Mouse (Mus musculus): Measurements from ENCODE around the gene Rnase1. TPM values are rescaled to one million over a fixed set of nuclear protein-coding genes. Genes with fewer than 3 reads are reported as not detected.

The Rnase1 gene
- total RNA-seq, 1 experiment, result not detected

DNA sequence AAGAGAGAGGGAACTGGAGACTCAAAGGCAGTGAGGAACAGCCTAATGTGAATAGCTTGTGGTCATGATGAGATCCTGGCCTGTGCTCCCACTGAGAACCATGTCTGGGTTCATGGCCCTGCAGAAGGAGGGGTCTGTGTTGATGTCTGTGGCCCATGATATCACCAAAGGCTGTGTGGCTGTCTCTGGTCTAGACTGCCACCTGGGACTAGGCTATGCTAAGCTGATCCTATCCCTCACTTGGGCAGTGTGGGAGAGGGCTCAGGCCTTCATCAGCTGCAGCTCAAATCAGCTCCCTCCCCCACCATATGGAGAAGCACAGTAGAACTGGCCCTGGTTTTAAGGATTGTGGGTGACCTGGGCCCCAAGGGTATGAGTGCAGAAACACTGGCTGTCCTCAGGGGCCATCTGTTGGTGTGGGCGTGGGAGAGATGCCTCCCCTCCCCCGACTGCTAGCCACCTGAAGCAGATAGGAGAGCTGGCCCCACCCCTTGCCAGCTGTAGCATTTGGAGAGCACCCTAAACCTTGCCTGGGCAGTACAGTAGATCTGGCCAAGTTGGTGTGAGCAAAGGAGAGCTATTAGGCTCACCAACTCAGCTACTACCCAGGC, 18.8 kb downstream of the Rnase1 start:
- in situ Hi-C loops (cut with MboI; ENCODE audit: low sequenced_read_pairs in 2 of 2, unreplicated experiment in 2 of 2), result no loop called here
- Histone ChIP-seq H3K4me1 (ENCODE audit: control insufficient read depth in 2 of 2, insufficient read depth in 2 of 2, low read length in 2 of 2, poor library complexity in 1 of 2) (peaks cover 0 to 8% of the 10 kb centered on the region in 2 experiments; a peak in 1 of 4 replicates), H3K27ac (ENCODE audit: insufficient read depth, low read depth, low read length, poor library complexity, severe bottlenecking) (no peak overlapping the region), H3K4me3 (ENCODE audit: insufficient read depth in 1 of 2, low read depth in 1 of 2, low read length in 2 of 2, poor library complexity in 1 of 2, severe bottlenecking in 1 of 2) (no peak overlapping the region), H3K36me3 (ENCODE audit: control insufficient read depth, insufficient read depth, low read length, poor library complexity, severe bottlenecking) (no peaks in the 10 kb centered on the region), H3K9me3 (ENCODE audit: control insufficient read depth, insufficient read depth, low read depth, low read length) (no peaks in the 10 kb centered on the region), H3K9ac (ENCODE audit: insufficient read depth, low read depth, low read length, poor library complexity, severe bottlenecking) (no peak overlapping the region)
- no peak for DNase-seq (ENCODE audit: low read depth, low spot score)
- TF ChIP-seq CHD2 (IDR thresholded peaks at IDR 0.05; ENCODE audit: low read depth, low read length) (no peak), MAFK (IDR thresholded peaks at IDR 0.05; ENCODE audit: insufficient read depth, low read depth, low read length) (no peak), ZC3H11A (IDR thresholded peaks at IDR 0.05; ENCODE audit: borderline replicate concordance, low read depth, low read length) (no peak), ZNF384 (IDR thresholded peaks at IDR 0.05; ENCODE audit: low read depth, low read length) (no peak), HCFC1 (IDR thresholded peaks at IDR 0.05; ENCODE audit: borderline replicate concordance, insufficient read depth, low read length) (no peak)

DNA sequence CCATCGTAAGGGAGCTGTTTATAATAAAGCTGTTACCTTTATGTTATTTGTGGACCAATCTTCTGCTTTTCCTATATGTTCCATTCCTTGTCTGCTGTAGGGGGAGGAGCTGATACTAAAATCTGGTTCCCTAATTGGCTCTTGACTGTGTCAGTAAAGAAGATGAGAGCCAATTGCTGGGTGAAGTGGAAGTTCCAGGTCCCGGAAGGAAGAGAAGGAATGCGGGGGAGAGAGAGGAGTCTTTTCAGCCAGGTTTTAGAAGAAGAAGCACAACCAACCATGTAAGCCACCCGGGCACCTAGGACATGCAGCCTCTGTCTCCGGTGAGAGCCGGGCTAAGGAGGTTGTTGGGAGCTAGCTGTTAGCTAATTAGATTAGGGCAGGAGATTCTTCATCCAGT, 20.9 kb downstream of the Rnase1 start:
- Histone ChIP-seq H3K27ac (ENCODE audit: insufficient read depth, low read depth, low read length, poor library complexity, severe bottlenecking) (no peak overlapping the region), H3K9me3 (ENCODE audit: control insufficient read depth, insufficient read depth, low read depth, low read length) (no peaks in the 10 kb centered on the region), H3K4me1 (ENCODE audit: control insufficient read depth in 2 of 2, insufficient read depth in 2 of 2, low read length in 2 of 2, poor library complexity in 1 of 2) (peaks cover 0 to 4% of the 10 kb centered on the region in 2 experiments; a peak in 1 of 4 replicates), H3K4me3 (ENCODE audit: insufficient read depth in 1 of 2, low read depth in 1 of 2, low read length in 2 of 2, poor library complexity in 1 of 2, severe bottlenecking in 1 of 2) (no peak overlapping the region), H3K36me3 (ENCODE audit: control insufficient read depth, insufficient read depth, low read length, poor library complexity, severe bottlenecking) (no peaks in the 10 kb centered on the region), H3K9ac (ENCODE audit: insufficient read depth, low read depth, low read length, poor library complexity, severe bottlenecking) (no peak overlapping the region)
- DNase-seq (ENCODE audit: low read depth, low spot score), result no peak
- no peak for TF ChIP-seq HCFC1 (IDR thresholded peaks at IDR 0.05; ENCODE audit: borderline replicate concordance, insufficient read depth, low read length)
- no peak for TF ChIP-seq CHD2 (IDR thresholded peaks at IDR 0.05; ENCODE audit: low read depth, low read length)
- TF ChIP-seq ZNF384 (IDR thresholded peaks at IDR 0.05; ENCODE audit: low read depth, low read length), result no peak
- no peak for TF ChIP-seq MAFK (IDR thresholded peaks at IDR 0.05; ENCODE audit: insufficient read depth, low read depth, low read length)
- no peak for TF ChIP-seq ZC3H11A (IDR thresholded peaks at IDR 0.05; ENCODE audit: borderline replicate concordance, low read depth, low read length)
- in situ Hi-C loops (cut with MboI; ENCODE audit: low sequenced_read_pairs in 2 of 2, unreplicated experiment in 2 of 2), result no loop called here

DNA sequence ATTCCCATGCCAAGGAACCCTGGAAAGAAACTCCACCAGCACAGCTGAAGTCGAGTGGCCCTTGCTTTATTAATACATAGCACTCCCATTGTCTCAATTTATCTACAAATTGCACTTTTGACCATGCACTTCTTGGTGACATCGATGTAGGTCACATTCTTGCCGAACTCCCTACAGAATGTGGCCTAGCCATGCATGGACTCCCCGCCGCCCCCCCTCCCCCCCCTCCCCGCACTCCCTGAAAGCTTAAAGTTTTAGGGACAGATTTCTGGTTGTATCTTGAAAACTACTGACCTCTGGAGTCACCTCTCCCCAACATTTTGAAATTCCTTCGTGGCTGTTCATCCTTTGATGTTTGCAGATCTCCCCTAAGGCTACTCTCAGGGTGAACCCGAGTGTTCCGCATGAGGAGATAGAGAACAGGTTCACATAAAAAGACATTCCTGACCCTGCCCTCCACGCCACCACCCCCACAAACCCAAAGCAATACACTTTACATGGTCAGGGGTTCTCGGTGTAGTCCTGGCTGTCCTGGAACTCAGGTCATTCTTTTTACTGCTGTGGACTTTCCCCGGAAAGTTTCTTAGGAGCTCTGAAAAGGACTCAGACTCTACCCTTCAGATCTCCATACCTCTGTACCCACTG, 32.5 kb downstream of the Rnase1 start, which contains the start of gene Eddm3b:
Gene Eddm3b (plus strand): TSS at position 511 of the 645 bp plus-strand sequence.
- Histone ChIP-seq H3K4me3 (ENCODE audit: insufficient read depth in 1 of 2, low read depth in 1 of 2, low read length in 2 of 2, poor library complexity in 1 of 2, severe bottlenecking in 1 of 2) (no peak within 1 kb of the TSS), H3K9ac (ENCODE audit: insufficient read depth, low read depth, low read length, poor library complexity, severe bottlenecking) (no peak within 1 kb of the TSS)

DNA sequence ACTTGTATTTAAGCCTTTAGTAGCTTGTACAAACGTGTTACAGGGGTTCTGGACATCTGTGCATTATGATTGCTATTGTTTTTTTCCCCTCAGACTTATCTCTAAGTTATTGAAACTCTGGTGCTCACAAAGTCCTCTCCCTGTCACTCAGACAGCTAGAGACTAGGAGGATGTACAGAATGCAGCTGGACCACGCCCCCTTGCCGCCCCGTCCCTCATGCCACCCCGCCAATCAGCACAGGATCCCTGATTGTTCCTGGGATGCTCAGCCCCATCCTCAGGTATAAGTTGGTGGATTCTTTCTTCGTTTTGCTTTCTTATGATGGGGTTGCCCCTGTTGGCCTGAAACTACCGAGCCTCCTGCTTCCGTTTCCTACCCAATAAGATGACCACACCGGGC, 33.1 kb downstream of the Rnase1 start:
- Histone ChIP-seq H3K9me3 (ENCODE audit: control insufficient read depth, insufficient read depth, low read depth, low read length) (no peaks in the 10 kb centered on the region), H3K9ac (ENCODE audit: insufficient read depth, low read depth, low read length, poor library complexity, severe bottlenecking) (no peak overlapping the region), H3K27ac (ENCODE audit: insufficient read depth, low read depth, low read length, poor library complexity, severe bottlenecking) (no peak overlapping the region), H3K36me3 (ENCODE audit: control insufficient read depth, insufficient read depth, low read length, poor library complexity, severe bottlenecking) (no peaks in the 10 kb centered on the region), H3K4me3 (ENCODE audit: insufficient read depth in 1 of 2, low read depth in 1 of 2, low read length in 2 of 2, poor library complexity in 1 of 2, severe bottlenecking in 1 of 2) (no peak overlapping the region), H3K4me1 (ENCODE audit: control insufficient read depth in 2 of 2, insufficient read depth in 2 of 2, low read length in 2 of 2, poor library complexity in 1 of 2) (no peaks in the 10 kb centered on the region)
- no peak for TF ChIP-seq CHD2 (IDR thresholded peaks at IDR 0.05; ENCODE audit: low read depth, low read length)
- TF ChIP-seq HCFC1 (IDR thresholded peaks at IDR 0.05; ENCODE audit: borderline replicate concordance, insufficient read depth, low read length), result no peak
- TF ChIP-seq ZC3H11A (IDR thresholded peaks at IDR 0.05; ENCODE audit: borderline replicate concordance, low read depth, low read length), result no peak
- TF ChIP-seq ZNF384 (IDR thresholded peaks at IDR 0.05; ENCODE audit: low read depth, low read length), result no peak
- TF ChIP-seq MAFK (IDR thresholded peaks at IDR 0.05; ENCODE audit: insufficient read depth, low read depth, low read length), result no peak
- no peak for DNase-seq (ENCODE audit: low read depth, low spot score)
- in situ Hi-C loops (cut with MboI; ENCODE audit: low sequenced_read_pairs in 2 of 2, unreplicated experiment in 2 of 2), result no loop called here

More for the DNA sequence above, 32.5 kb downstream of the Rnase1 start, which contains the start of gene Eddm3b:
- H3K9me3 ChIP-seq (ENCODE audit: control insufficient read depth, insufficient read depth, low read depth, low read length), result no peaks in the 10 kb centered on the region
- no peaks in the 10 kb centered on the region for H3K4me1 ChIP-seq (ENCODE audit: control insufficient read depth in 2 of 2, insufficient read depth in 2 of 2, low read length in 2 of 2, poor library complexity in 1 of 2)
- in situ Hi-C loops (cut with MboI; ENCODE audit: low sequenced_read_pairs in 2 of 2, unreplicated experiment in 2 of 2), result no loop called here
- no peak for DNase-seq (ENCODE audit: low read depth, low spot score)
- no peak within 1 kb of the TSS for H3K27ac ChIP-seq (ENCODE audit: insufficient read depth, low read depth, low read length, poor library complexity, severe bottlenecking)
- TF ChIP-seq MAFK (IDR thresholded peaks at IDR 0.05; ENCODE audit: insufficient read depth, low read depth, low read length) (no peak), ZC3H11A (IDR thresholded peaks at IDR 0.05; ENCODE audit: borderline replicate concordance, low read depth, low read length) (no peak), HCFC1 (IDR thresholded peaks at IDR 0.05; ENCODE audit: borderline replicate concordance, insufficient read depth, low read length) (no peak), ZNF384 (IDR thresholded peaks at IDR 0.05; ENCODE audit: low read depth, low read length) (no peak), CHD2 (IDR thresholded peaks at IDR 0.05; ENCODE audit: low read depth, low read length) (no peak)
- no peaks in the 10 kb centered on the region for H3K36me3 ChIP-seq (ENCODE audit: control insufficient read depth, insufficient read depth, low read length, poor library complexity, severe bottlenecking)

Measured in ES-E14 (cell line).